Mouse (Mus musculus) liver, adult 2 months (tissue): Measurements from ENCODE around the gene Nadk. TPM values are rescaled to one million over a fixed set of nuclear protein-coding genes. Genes with fewer than 3 reads are reported as not detected.
"Not testable (repeated sequence)": the region's sequence is repeated elsewhere in the genome, so short reads cannot be mapped to it uniquely, and the experiment has no call there.

Source experiments
- DNase-seq: peaks from one replicate; pipeline ENCODE4 v3.0.0-alpha.2; 2011; ENCODE audit warnings: low read depth, low spot score; ENCODE audit errors: extremely low read depth
- H3K27ac ChIP-seq: fragments of 200-500 bp; replicated peaks from 2 replicates; pipeline ENCODE4 v1.5.1; 2012; ENCODE audit warnings: low read depth, mild to moderate bottlenecking, control low read depth, inconsistent platforms, low read length; ENCODE audit not compliant: insufficient read depth
- H3K27me3 ChIP-seq: fragments of 200-500 bp; 2 replicates; pipeline ENCODE4 v1.6.1; 2012; ENCODE audit warnings: mild to moderate bottlenecking, moderate library complexity, low read length, inconsistent platforms; ENCODE audit not compliant: control insufficient read depth, insufficient read depth
- H3K36me3 ChIP-seq: fragments of 200-500 bp; 2 replicates; pipeline ENCODE4 v1.6.1; 2012; ENCODE audit warnings: low read length, inconsistent platforms; ENCODE audit not compliant: control insufficient read depth, insufficient read depth
- H3K4me1 ChIP-seq: fragments of 200-500 bp; 2 replicates; pipeline ENCODE4 v1.6.1; 2011; ENCODE audit warnings: low read length; ENCODE audit not compliant: control insufficient read depth, insufficient read depth
- H3K4me3 ChIP-seq: fragments of 200-500 bp; 2 replicates; pipeline ENCODE4 v1.5.1; 2011; ENCODE audit warnings: low read depth, mild to moderate bottlenecking, control low read depth, low read length, moderate library complexity; ENCODE audit not compliant: insufficient read depth
- H3K79me2 ChIP-seq: fragments of 200-500 bp; 2 replicates; pipeline ENCODE4 v1.6.1; 2012; ENCODE audit warnings: inconsistent platforms, mild to moderate bottlenecking, low read length, moderate library complexity; ENCODE audit not compliant: control insufficient read depth, insufficient read depth
- H3K9ac ChIP-seq: fragments of 200-500 bp; 2 replicates; pipeline ENCODE4 v1.6.1; 2012; ENCODE audit warnings: low read depth, mild to moderate bottlenecking, control low read depth, inconsistent platforms, low read length
- CTCF ChIP-seq: fragments of 200-500 bp; IDR thresholded peaks from 2 replicates; pipeline ENCODE4 v1.5.1; 2011; ENCODE audit warnings: low read depth, low read length, control low read depth
- POLR2A ChIP-seq: fragments of 200-500 bp; IDR thresholded peaks from 2 replicates; pipeline ENCODE4 v1.6.1; 2011; ENCODE audit warnings: low read length, control low read depth; ENCODE audit not compliant: insufficient read depth; ENCODE audit errors: extremely low read depth
- WGBS: fragments of 180-500 bp; shearing (Covaris S2); methylation state at CpG from one replicate; pipeline ENCODE4 v1.1.7; 2018; 5-methylcytosine and 5-hydroxymethylcytosine counted together
- polyA plus RNA-seq: library from polyadenylated mRNA; depleted of rRNA; stranded (reverse); fragments of >200 nt; gene quantifications from 2 replicates; pipeline ENCODE4 v1.2.3, GENCODE M21; 2012
- total RNA-seq: library from RNA; depleted of rRNA; stranded (reverse); fragments of >200 nt; gene quantifications from 2 replicates; pipeline ENCODE4 v1.2.3, GENCODE M21; 2014

Gene Nadk
- total and polyA plus RNA-seq, 2 experiments: 163 to 196 TPM

DNA sequence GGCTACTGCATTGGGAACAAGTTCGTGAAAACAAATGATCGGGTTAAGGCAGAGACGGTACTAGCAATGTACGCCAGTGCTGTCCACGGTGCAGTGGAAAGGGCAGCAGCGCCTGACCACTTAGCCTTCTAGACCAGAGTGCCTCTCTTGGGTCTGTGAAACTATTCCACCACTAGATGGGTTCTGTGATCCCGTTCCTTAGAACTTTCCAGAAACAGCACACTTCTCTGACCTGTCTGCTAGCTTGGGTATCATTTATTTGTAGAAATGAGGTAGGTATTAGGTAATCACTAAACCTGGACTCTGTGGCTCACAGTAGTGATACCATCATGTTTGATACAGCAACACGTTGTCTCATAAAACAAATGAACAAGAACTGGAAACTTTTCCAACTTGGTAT lies 4.4 kb downstream of the Nadk start:
- peak overlapping the region; percentile 93 for H3K27ac ChIP-seq
- H3K79me2 ChIP-seq: peaks cover 28% of the 10 kb centered on the region
- TF ChIP-seq CTCF (0 out of 2 replicates have a peak, but pooled peaks have one; percentile 32), POLR2A (0 out of 2 replicates have a peak, but pooled peaks have one; percentile 25)
- no peaks in the 10 kb centered on the region for H3K36me3 ChIP-seq
- no peak overlapping the region for H3K4me3 ChIP-seq
- 14% methylated on average over 8 of the region's 8 CpGs for WGBS
- DNase-seq: peak; percentile 100
- peaks cover 46% of the 10 kb centered on the region for H3K4me1 ChIP-seq
- no peaks in the 10 kb centered on the region for H3K27me3 ChIP-seq
- peak overlapping the region; percentile 68 for H3K9ac ChIP-seq

- Histone ChIP-seq H3K27ac (peak overlapping the region; percentile 86), H3K4me3 (no peak overlapping the region), H3K4me1 (peaks cover 42% of the 10 kb centered on the region), H3K36me3 (no peaks in the 10 kb centered on the region), H3K27me3 (no peaks in the 10 kb centered on the region), H3K79me2 (peaks cover 39% of the 10 kb centered on the region), H3K9ac (peak overlapping the region; percentile 70; the same call in 1 of the 2 replicates)
- DNase-seq: peak; percentile 69
- 29% methylated on average over 2 of the region's 2 CpGs for WGBS
- peak; percentile 50 for TF ChIP-seq CTCF
- TF ChIP-seq POLR2A: no peak
Measured at GRCm38 (mm10) chr4:155568170-155568569, 6.0 kb downstream of the Nadk start.

DNA sequence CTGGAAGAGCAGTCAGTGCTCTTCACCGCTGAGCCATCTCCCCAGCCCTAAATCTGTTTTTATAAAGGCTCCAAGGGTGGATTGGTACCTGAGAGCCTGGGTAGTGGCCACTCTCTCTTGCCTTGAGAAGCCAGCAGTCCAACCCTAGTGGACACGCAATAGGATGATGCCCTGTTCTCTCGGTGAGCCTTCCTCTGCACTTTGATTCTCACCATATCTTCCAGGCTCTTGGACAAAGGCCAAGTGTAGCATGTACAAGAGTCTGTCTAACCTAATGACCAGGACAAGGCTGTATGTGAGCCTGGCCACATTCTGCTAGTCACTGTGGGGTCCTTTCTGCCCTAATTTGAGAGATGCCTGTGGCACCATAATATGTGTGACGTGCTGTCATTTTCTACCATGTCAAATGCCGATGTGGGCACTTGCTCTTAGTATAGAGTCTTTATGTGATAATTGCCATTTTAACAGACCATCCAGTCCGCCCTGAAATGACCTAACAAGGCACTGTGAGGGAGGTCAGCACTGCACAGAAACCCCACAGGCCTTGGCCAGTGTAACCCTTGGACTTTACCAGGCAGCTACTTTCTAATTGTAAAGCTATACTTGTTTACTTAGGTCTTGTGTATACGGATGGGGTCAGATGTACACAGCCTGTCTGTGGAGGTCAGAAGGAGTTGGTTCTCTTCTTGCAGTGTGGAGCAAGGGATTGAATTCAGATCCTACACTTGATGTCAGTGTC lies 6.6 kb downstream of the Nadk start:
- H3K9ac ChIP-seq: peak overlapping the region; percentile 70
- H3K4me3 ChIP-seq: no peak overlapping the region
- peak; percentile 84 for DNase-seq
- TF ChIP-seq POLR2A: no peak
- no peak for TF ChIP-seq CTCF
- H3K4me1 ChIP-seq: peaks cover 49% of the 10 kb centered on the region
- no peaks in the 10 kb centered on the region for H3K27me3 ChIP-seq
- H3K79me2 ChIP-seq: peaks cover 46% of the 10 kb centered on the region
- peak overlapping the region; percentile 59 for H3K27ac ChIP-seq
- H3K36me3 ChIP-seq: no peaks in the 10 kb centered on the region
- 31% methylated on average over 7 of the region's 7 CpGs for WGBS

DNA sequence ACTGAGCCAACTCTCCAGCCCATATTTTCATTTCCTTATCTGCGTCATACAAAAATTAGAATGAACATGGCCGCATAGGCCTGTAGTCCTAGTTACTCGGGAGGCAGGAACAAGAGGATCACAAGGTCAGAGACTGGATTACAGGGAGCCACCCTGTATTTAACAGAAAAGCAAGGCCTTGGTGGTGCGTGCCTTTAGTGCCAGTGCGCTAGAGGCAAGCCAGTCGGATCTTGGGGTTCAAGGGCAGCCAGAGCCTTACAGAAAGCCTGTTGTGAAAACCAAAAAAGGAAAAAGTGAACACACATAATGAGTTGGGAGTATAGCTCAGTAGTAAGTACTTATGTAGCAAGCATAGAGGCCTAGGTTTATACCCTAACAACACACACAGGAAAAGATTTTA lies 7.6 kb downstream of the Nadk start:
- TF ChIP-seq POLR2A (no peak), CTCF (no peak)
- peaks cover 45% of the 10 kb centered on the region for H3K79me2 ChIP-seq
- no peak for DNase-seq
- H3K4me1 ChIP-seq: peaks cover 53% of the 10 kb centered on the region
- H3K4me3 ChIP-seq: no peak overlapping the region
- no peaks in the 10 kb centered on the region for H3K27me3 ChIP-seq
- H3K27ac ChIP-seq: peak overlapping the region; percentile 59
- no peak overlapping the region for H3K9ac ChIP-seq
- H3K36me3 ChIP-seq: no peaks in the 10 kb centered on the region
- 33% methylated on average over 6 of the region's 6 CpGs for WGBS

- DNase-seq: peak; percentile 47
- Histone ChIP-seq H3K27ac (peak overlapping the region; percentile 57), H3K4me1 (peaks cover 54% of the 10 kb centered on the region), H3K79me2 (peaks cover 44% of the 10 kb centered on the region)
- H3K4me3 ChIP-seq, H3K9ac ChIP-seq, H3K27me3 ChIP-seq, H3K36me3 ChIP-seq: not testable (repeated sequence)
- WGBS: 31% methylated on average over 11 of the region's 11 CpGs
Measured at GRCm38 (mm10) chr4:155570315-155570714, 8.1 kb downstream of the Nadk start.

GRCm38 (mm10) chr4:155571442-155571841 lies 9.3 kb downstream of the Nadk start:
- H3K79me2 ChIP-seq: peaks cover 44% of the 10 kb centered on the region
- WGBS: 39% methylated on average over 2 of the region's 2 CpGs
- TF ChIP-seq POLR2A (no peak), CTCF (no peak)
- no peaks in the 10 kb centered on the region for H3K27me3 ChIP-seq
- H3K36me3 ChIP-seq: no peaks in the 10 kb centered on the region
- no peak for DNase-seq
- H3K9ac ChIP-seq: no peak overlapping the region
- peaks cover 50% of the 10 kb centered on the region for H3K4me1 ChIP-seq
- H3K27ac ChIP-seq: peak overlapping the region; percentile 57
- no peak overlapping the region for H3K4me3 ChIP-seq
